In genomic region chr11:4064627-4065122, GRCm38 (mm10) we compare ENCODE assay signal across 20 mouse cellular contexts. TPM values are rescaled to one million over a fixed set of nuclear protein-coding genes. Genes with fewer than 3 reads are reported as not detected.
"Had no signal": no experiment of that assay in that cellular context is flagged by ENCODE, and none has a peak within 500 bp of the region (broad histone marks: within the 10 kb centered on the region; RNA-seq: fewer than 3 reads in every experiment).

Gene Sec14l3 (plus strand): TSS chr11:4064841.

- H3K27me3 ChIP-seq: neural tube, embryonic 13.5 days had no signal

- ATAC-seq: inflammation-experienced regulatory T-cells, adult 6 months; intestine, postnatal 0 days had no signal

- H3K9me3 ChIP-seq: limb, embryonic 13.5 days; neural tube, embryonic 13.5 days had no signal

- H3K9ac ChIP-seq: limb, embryonic 13.5 days; liver, embryonic 14.5 days; neural tube, embryonic 13.5 days had no signal

- DNase-seq: kidney, adult 9 months; kidney, postnatal 36 days; left cerebral cortex, postnatal 4 days; midbrain, embryonic 14.5 days; retina, postnatal 1 day; right cerebral cortex, postnatal 4 days; spleen, adult 18-20 months; thymus, adult 2 months; thymus, postnatal 25 days had no signal

- H3K36me3 ChIP-seq: limb, embryonic 13.5 days; neural tube, embryonic 13.5 days had no signal

- H3K27ac ChIP-seq: kidney, postnatal 0 days; limb, embryonic 13.5 days; liver, embryonic 14.5 days; macrophage; neural tube, embryonic 13.5 days had no signal

- H3K4me3 ChIP-seq: limb, embryonic 13.5 days; neural tube, embryonic 13.5 days had no signal

- H3K4me2 ChIP-seq: limb, embryonic 13.5 days; neural tube, embryonic 13.5 days had no signal

- H3K4me1 ChIP-seq: limb, embryonic 13.5 days; neural tube, embryonic 13.5 days had no signal

RNA-seq across cellular contexts. Expression of gene Sec14l3, which starts in this region (rescaled TPM):
- total RNA-seq: liver, adult 2 months; megakaryocyte-erythroid progenitor cell, adult 5-6 weeks had no signal
- polyA plus RNA-seq: inflammation-experienced regulatory T-cells, adult 6 months; intestine, postnatal 0 days; kidney, postnatal 0 days; limb, embryonic 13.5 days; liver, adult 2 months; liver, embryonic 14.5 days; macrophage; stomach, embryonic 14.5 days; urinary bladder, adult 2 months had no signal
